Mouse (Mus musculus): ENCODE results near the gene Cdh10.

GRCm38 (mm10) chr15:18869871-18870270, 51.1 kb downstream of the Cdh10 start:
- TF ChIP-seq POLR2A (IDR thresholded peaks at IDR 0.05; ENCODE audit: low read depth, low read length) = no peak
- TF ChIP-seq CTCF (IDR thresholded peaks at IDR 0.05; ENCODE audit: extremely low read depth, insufficient read depth, insufficient read length, insufficient replicate concordance) = no peak
